Mouse (Mus musculus) midbrain, embryonic 10.5 days (tissue): ENCODE measurements around the gene Nomo1. TPM values are rescaled to one million over a fixed set of nuclear protein-coding genes. Genes with fewer than 3 reads are reported as not detected.
A peak's percentile ranks its signal among the peaks of the same experiment; 100 is the strongest.

Experiments
- DNase-seq: peaks from one replicate; pipeline ENCODE4 v3.0.0-alpha.2; 2017; ENCODE audit warnings: low spot score
- H3K27ac ChIP-seq: fragments of 300-500 bp; sonication (generic); replicated peaks from 2 replicates; pipeline ENCODE4 v1.5.1; 2016; ENCODE audit warnings: mild to moderate bottlenecking
- H3K27me3 ChIP-seq: fragments of 300-500 bp; sonication (generic); 2 replicates; pipeline ENCODE4 v1.6.1; 2016; ENCODE audit warnings: low read depth, mild to moderate bottlenecking; ENCODE audit not compliant: poor library complexity, severe bottlenecking
- H3K36me3 ChIP-seq: fragments of 300-500 bp; sonication (generic); 2 replicates; pipeline ENCODE4 v1.6.1; 2016; ENCODE audit warnings: mild to moderate bottlenecking, moderate library complexity
- H3K4me1 ChIP-seq: fragments of 300-500 bp; sonication (generic); 2 replicates; pipeline ENCODE4 v1.6.1; 2016
- H3K4me3 ChIP-seq: fragments of 300-500 bp; sonication (generic); 2 replicates; pipeline ENCODE4 v1.5.1; 2016; ENCODE audit warnings: mild to moderate bottlenecking, moderate library complexity
- H3K9me3 ChIP-seq: fragments of 300-500 bp; sonication (generic); replicated peaks from 2 replicates; pipeline ENCODE4 v1.6.1; 2016; ENCODE audit warnings: mild to moderate bottlenecking
- WGBS: fragments of 180-500 bp; shearing (Covaris S2); methylation state at CpG from one replicate; pipeline ENCODE4 v1.1.7; 2016; 5-methylcytosine and 5-hydroxymethylcytosine counted together
- polyA plus RNA-seq: library from polyadenylated mRNA; unstranded; fragments of >200 nt; fragmentation: Nextera tagmentation; extraction: Ambion mirVana; gene quantifications from 2 replicates; pipeline ENCODE4 v1.2.1, GENCODE M21; 2016

Gene Nomo1
- polyA plus RNA-seq, 1 experiment from 2014 or later, result 29.9 TPM

GRCm38 (mm10) chr7:46132229-46132628, 98.7 kb downstream of the Nomo1 start:
- H3K4me1 ChIP-seq, result peaks cover 30% of the 10 kb centered on the region
- DNase-seq, result no peak
- WGBS, result 92% methylated on average over 12 of the region's 12 CpGs

More at GRCm38 (mm10) chr7:46132229-46132628, 98.7 kb downstream of the Nomo1 start:
- H3K4me3 ChIP-seq, result no peak overlapping the region
- no peaks in the 10 kb centered on the region for H3K36me3 ChIP-seq
- H3K9me3 ChIP-seq, result no peaks in the 10 kb centered on the region
- H3K27me3 ChIP-seq, result peaks cover 30% of the 10 kb centered on the region
- H3K27ac ChIP-seq, result peak overlapping the region; percentile 33; the same call in 1 of the 2 replicates

Other genes with a start within 250 kb of the Nomo1 start
- gene Lmtk3, start 250.0 kb upstream of the Nomo1 start, polyA plus RNA-seq, result 2.3 and 3.3 TPM in 2 replicates
- 1.1 and 1.5 TPM in 2 replicates for gene Sult2b1, start 249.0 kb upstream of the Nomo1 start, polyA plus RNA-seq
- gene Cyth2, start 219.1 kb upstream of the Nomo1 start, polyA plus RNA-seq, result 153 and 183 TPM in 2 replicates
- gene Kcnj14, start 208.9 kb upstream of the Nomo1 start, polyA plus RNA-seq, result 0.65 and 0.72 TPM in 2 replicates
- 95.8 and 119 TPM in 2 replicates for gene Grwd1, start 202.8 kb upstream of the Nomo1 start, polyA plus RNA-seq
- gene Kdelr1, start 160.9 kb upstream of the Nomo1 start, polyA plus RNA-seq, result 36.1 and 39.0 TPM in 2 replicates
- 0.16 and 0.34 TPM in 2 replicates for gene Grin2d, start 155.3 kb upstream of the Nomo1 start, polyA plus RNA-seq
- gene Syngr4, start 137.0 kb upstream of the Nomo1 start, polyA plus RNA-seq, result 1.5 and 1.7 TPM in 2 replicates
- 4.4 and 5.1 TPM in 2 replicates for gene Tmem143, start 136.8 kb upstream of the Nomo1 start, polyA plus RNA-seq
- gene Emp3, start 112.3 kb upstream of the Nomo1 start, polyA plus RNA-seq, result 17.7 and 28.2 TPM in 2 replicates
- gene Ccdc114, start 109.6 kb upstream of the Nomo1 start, polyA plus RNA-seq, result 4.8 and 5.3 TPM in 2 replicates
- 0.12 and 0.17 TPM in 2 replicates for gene Abcc6, start 3.4 kb upstream of the Nomo1 start, polyA plus RNA-seq
- 0.12 and 0.19 TPM in 2 replicates for gene Kcnj11, start 67.1 kb downstream of the Nomo1 start, polyA plus RNA-seq
- 0.70 and 0.74 TPM in 2 replicates for gene Abcc8, start 146.3 kb downstream of the Nomo1 start, polyA plus RNA-seq
- 3.7 and 4.3 TPM in 2 replicates for gene Ush1c, start 204.8 kb downstream of the Nomo1 start, polyA plus RNA-seq
- 0.06 TPM in 1 of 2 replicates, not detected in the other for gene Otog, start 207.3 kb downstream of the Nomo1 start, polyA plus RNA-seq